Mouse (Mus musculus) testis, adult 2 months (tissue): ENCODE measurements around the gene Srprb. TPM values are rescaled to one million over a fixed set of nuclear protein-coding genes. Genes with fewer than 3 reads are reported as not detected.

Experiments
- H3K27ac ChIP-seq: fragments of 200-500 bp; 2 replicates; pipeline ENCODE4 v1.5.1; 2012; ENCODE audit warnings: low read depth, low read length; ENCODE audit not compliant: control insufficient read depth, insufficient read depth
- H3K27me3 ChIP-seq: fragments of 200-500 bp; 2 replicates; pipeline ENCODE4 v1.6.1; 2012; ENCODE audit warnings: mild to moderate bottlenecking, low read length, moderate library complexity; ENCODE audit not compliant: control insufficient read depth, insufficient read depth
- H3K36me3 ChIP-seq: fragments of 200-500 bp; 2 replicates; pipeline ENCODE4 v1.6.1; 2012; ENCODE audit warnings: mild to moderate bottlenecking, low read length; ENCODE audit not compliant: control insufficient read depth, insufficient read depth
- H3K4me1 ChIP-seq: fragments of 200-500 bp; 2 replicates; pipeline ENCODE4 v1.6.1; 2012; ENCODE audit warnings: low read length; ENCODE audit not compliant: control insufficient read depth, insufficient read depth
- H3K4me3 ChIP-seq: fragments of 200-500 bp; 2 replicates; pipeline ENCODE4 v1.5.1; 2012; ENCODE audit warnings: low read depth, mild to moderate bottlenecking, low read length, moderate library complexity, mixed read lengths; ENCODE audit not compliant: control insufficient read depth
- CTCF ChIP-seq: fragments of 200-500 bp; IDR thresholded peaks from 2 replicates; pipeline ENCODE4 v1.5.1; 2012; ENCODE audit warnings: low read depth, mild to moderate bottlenecking, inconsistent platforms, low read length, moderate library complexity; ENCODE audit not compliant: control insufficient read depth, insufficient read depth, insufficient replicate concordance
- POLR2A ChIP-seq: fragments of 200-500 bp; IDR thresholded peaks from 2 replicates; pipeline ENCODE4 v1.6.1; 2012; ENCODE audit warnings: low read depth, mild to moderate bottlenecking, inconsistent platforms, low read length, moderate library complexity; ENCODE audit not compliant: control insufficient read depth
- polyA plus RNA-seq: library from polyadenylated mRNA; depleted of rRNA; stranded (reverse); fragments of >200 nt; gene quantifications from 2 replicates; pipeline ENCODE4 v1.2.3, GENCODE M21; 2012; rRNA removed

The Srprb gene
- polyA plus RNA-seq, 1 experiment, result 42.6 TPM

DNA sequence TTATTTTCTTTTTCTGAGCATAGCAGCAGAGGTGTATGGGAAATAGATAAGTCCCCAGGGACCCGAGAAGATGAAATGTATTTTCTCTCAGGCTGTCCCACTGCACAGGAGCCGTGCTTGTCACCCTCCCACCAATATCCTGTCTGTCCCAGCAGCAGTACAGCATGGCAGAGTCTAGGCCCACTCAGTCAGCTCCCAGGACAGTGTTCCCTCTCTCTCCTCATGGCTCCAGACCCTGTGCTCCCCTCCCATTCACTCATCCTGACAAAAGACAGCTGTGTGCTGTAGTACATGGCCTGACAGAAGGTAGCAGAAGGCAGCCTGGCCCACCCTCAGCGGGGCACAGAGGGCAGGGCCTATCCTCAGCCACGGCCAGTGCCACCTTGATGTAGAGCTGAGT is 58.1 kb downstream of the Srprb start:
- TF ChIP-seq POLR2A (no peak), CTCF (no peak)
- Histone ChIP-seq H3K27me3 (no peaks in the 10 kb centered on the region), H3K4me1 (no peaks in the 10 kb centered on the region), H3K4me3 (no peak overlapping the region), H3K27ac (no peak overlapping the region), H3K36me3 (no peaks in the 10 kb centered on the region)

DNA sequence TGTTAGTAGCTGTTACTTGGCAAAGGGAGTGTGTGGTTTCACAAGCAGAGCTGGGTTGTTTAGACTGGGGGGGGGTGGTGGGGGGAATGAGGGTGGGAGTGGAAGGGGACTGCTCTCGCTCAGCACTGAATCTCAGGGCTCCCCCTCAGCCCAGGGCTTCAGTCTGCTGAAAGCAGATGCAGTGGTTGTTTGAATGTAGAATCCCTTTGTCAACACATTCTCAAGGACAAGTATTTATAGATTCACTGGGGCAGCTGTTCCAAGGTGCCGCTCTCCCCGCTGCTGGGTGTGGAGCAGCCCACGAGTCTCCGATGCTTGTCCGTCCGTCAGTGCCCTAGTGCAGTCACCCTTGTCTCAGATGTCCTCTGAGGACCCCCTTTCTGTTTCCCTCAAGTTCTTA is 60.7 kb downstream of the Srprb start:
- H3K4me1 ChIP-seq, result no peaks in the 10 kb centered on the region
- H3K27ac ChIP-seq, result no peak overlapping the region
- no peaks in the 10 kb centered on the region for H3K36me3 ChIP-seq
- no peak for TF ChIP-seq CTCF
- TF ChIP-seq POLR2A, result no peak
- no peak overlapping the region for H3K4me3 ChIP-seq
- no peaks in the 10 kb centered on the region for H3K27me3 ChIP-seq

DNA sequence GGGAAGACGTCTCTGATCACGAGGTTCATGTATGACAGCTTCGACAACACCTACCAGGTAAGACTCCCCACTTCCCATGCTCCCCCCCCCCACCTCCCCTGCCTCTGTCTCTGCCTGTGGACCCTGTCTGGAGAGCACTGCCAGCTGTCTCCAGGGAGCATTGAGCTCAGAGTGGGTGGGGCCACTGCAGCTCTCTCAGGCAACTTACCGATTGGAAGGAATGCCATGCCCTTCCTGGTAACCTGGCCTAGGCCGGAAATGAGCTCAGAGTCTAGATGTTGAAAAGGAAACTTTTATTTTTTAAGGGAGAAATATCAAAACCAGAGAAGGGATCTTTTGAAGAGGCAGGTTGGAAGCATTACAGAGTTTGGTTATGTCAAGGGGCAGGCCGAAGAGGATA is 61.6 kb downstream of the Srprb start:
- no peaks in the 10 kb centered on the region for H3K4me1 ChIP-seq
- no peak for TF ChIP-seq POLR2A
- no peak for TF ChIP-seq CTCF

DNA sequence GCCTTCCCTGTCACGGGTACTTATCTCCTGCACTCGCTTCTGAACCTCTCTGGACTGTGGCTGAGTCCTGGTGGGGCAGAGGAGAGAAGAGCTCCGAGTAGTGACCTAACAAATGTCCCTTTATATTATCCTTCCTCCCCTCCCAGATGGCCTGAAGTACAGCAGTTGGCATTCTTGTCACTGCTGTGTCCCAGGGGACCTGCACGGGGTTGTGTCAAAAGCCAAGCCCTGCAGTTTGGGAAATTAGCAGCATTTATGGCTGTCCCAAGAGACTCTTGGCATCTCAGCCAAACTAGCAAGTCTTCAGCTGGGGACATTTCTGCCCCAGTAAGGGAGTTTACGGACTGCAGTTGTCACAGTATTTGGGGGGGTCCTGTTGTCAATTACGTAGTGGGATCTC is 62.5 kb downstream of the Srprb start:
- no peaks in the 10 kb centered on the region for H3K4me1 ChIP-seq
- H3K36me3 ChIP-seq, result no peaks in the 10 kb centered on the region
- TF ChIP-seq POLR2A, result no peak
- TF ChIP-seq CTCF, result no peak
- H3K27ac ChIP-seq, result no peak overlapping the region
- H3K27me3 ChIP-seq, result no peaks in the 10 kb centered on the region
- H3K4me3 ChIP-seq, result no peak overlapping the region

More for the DNA sequence above, 61.6 kb downstream of the Srprb start:
- no peak overlapping the region for H3K4me3 ChIP-seq
- H3K27ac ChIP-seq, result no peak overlapping the region
- no peaks in the 10 kb centered on the region for H3K36me3 ChIP-seq
- no peaks in the 10 kb centered on the region for H3K27me3 ChIP-seq

Other genes with a start within 250 kb of the Srprb start
- 2.4 and 6.7 TPM in 2 replicates for gene Slco2a1, start 213.4 kb downstream of the Srprb start, polyA plus RNA-seq
- 1.1 and 2.1 TPM in 2 replicates for gene Rab6b, start 90.3 kb downstream of the Srprb start, polyA plus RNA-seq
- 2.8 and 4.7 TPM in 2 replicates for gene Gm20425, start 28.2 kb upstream of the Srprb start, polyA plus RNA-seq
- 14.8 and 24.0 TPM in 2 replicates for gene Trf, start 28.3 kb upstream of the Srprb start, polyA plus RNA-seq
- gene 1300017J02Rik, start 102.9 kb upstream of the Srprb start, polyA plus RNA-seq, result 19.8 and 20.3 TPM in 2 replicates
- 15.6 and 20.4 TPM in 2 replicates for gene Topbp1, start 103.1 kb upstream of the Srprb start, polyA plus RNA-seq
- 229 and 317 TPM in 2 replicates for gene Cdv3, start 163.7 kb upstream of the Srprb start, polyA plus RNA-seq